Mouse (Mus musculus) intestine, embryonic 15.5 days (tissue): ENCODE results near the gene Gm21083. TPM values are rescaled to one million over a fixed set of nuclear protein-coding genes. Genes with fewer than 3 reads are reported as not detected.
"Not testable (repeated sequence)": the region's sequence is repeated elsewhere in the genome, so short reads cannot be mapped to it uniquely, and the experiment has no call there.

Experiments
- ATAC-seq: fragments of 200-750 bp; cut with Nextera tagmentation; 2 replicates; pipeline ENCODE4 v1.8.0; 2017; ENCODE audit warnings: moderate TSS enrichment, moderate library complexity
- H3K27ac ChIP-seq: fragments of 300-500 bp; sonication (generic); 2 replicates; pipeline ENCODE4 v1.5.1; 2015; ENCODE audit warnings: mild to moderate bottlenecking, inconsistent platforms
- H3K27me3 ChIP-seq: fragments of 300-500 bp; sonication (generic); replicated peaks from 2 replicates; pipeline ENCODE4 v1.6.1; 2015; ENCODE audit warnings: inconsistent platforms
- H3K36me3 ChIP-seq: fragments of 300-500 bp; sonication (generic); 2 replicates; pipeline ENCODE4 v1.6.1; 2015; ENCODE audit warnings: inconsistent platforms
- H3K4me1 ChIP-seq: fragments of 300-500 bp; sonication (generic); replicated peaks from 2 replicates; pipeline ENCODE4 v1.6.1; 2015; ENCODE audit warnings: inconsistent platforms
- H3K4me2 ChIP-seq: fragments of 300-500 bp; sonication (generic); replicated peaks from 2 replicates; pipeline ENCODE4 v1.6.1; 2015; ENCODE audit warnings: mild to moderate bottlenecking, inconsistent platforms
- H3K4me3 ChIP-seq: fragments of 300-500 bp; sonication (generic); replicated peaks from 2 replicates; pipeline ENCODE4 v1.5.1; 2015; ENCODE audit warnings: inconsistent platforms
- H3K9ac ChIP-seq: fragments of 300-500 bp; sonication (generic); 2 replicates; pipeline ENCODE4 v1.6.1; 2015; ENCODE audit warnings: inconsistent platforms
- H3K9me3 ChIP-seq: fragments of 300-500 bp; sonication (generic); 2 replicates; pipeline ENCODE4 v1.6.1; 2016; ENCODE audit warnings: inconsistent platforms
- WGBS: fragments of 180-500 bp; shearing (Covaris S2); methylation state at CpG from one replicate; pipeline ENCODE4 v1.1.7; 2015; 5-methylcytosine and 5-hydroxymethylcytosine counted together
- polyA plus RNA-seq: library from polyadenylated mRNA; unstranded; fragments of >200 nt; fragmentation: Nextera tagmentation; extraction: Ambion mirVana; gene quantifications from 2 replicates; pipeline ENCODE4 v1.2.1, GENCODE M21; 2015

Gm21083 gene
- polyA plus RNA-seq, 1 experiment from 2014 or later: 0.23 TPM

- H3K27me3 ChIP-seq, H3K4me3 ChIP-seq, H3K27ac ChIP-seq, ATAC-seq, H3K4me2 ChIP-seq, H3K9me3 ChIP-seq, H3K36me3 ChIP-seq, H3K4me1 ChIP-seq, H3K9ac ChIP-seq: not testable (repeated sequence)
- WGBS: 44% methylated on average over 4 of the region's 4 CpGs
Measured at GRCm38 (mm10) chr5:15600342-15600741, 23.2 kb downstream of the Gm21083 start.

GRCm38 (mm10) chr5:15601481-15601880 lies 24.3 kb downstream of the Gm21083 start:
- whole genome bisulfite sequencing: 58% methylated on average over 5 of the region's 5 CpGs
- H3K4me2 ChIP-seq: not testable (repeated sequence)
- ATAC-seq: 0 out of 2 replicates have a peak, but pooled peaks have one; percentile 43

GRCm38 (mm10) chr5:15601960-15602359 lies 24.8 kb downstream of the Gm21083 start:
- H3K9ac ChIP-seq, H3K27me3 ChIP-seq, H3K4me3 ChIP-seq, H3K36me3 ChIP-seq, H3K27ac ChIP-seq, H3K9me3 ChIP-seq, H3K4me2 ChIP-seq, H3K4me1 ChIP-seq: not testable (repeated sequence)
- 74% methylated on average over 3 of the region's 3 CpGs for WGBS
- peak; percentile 47; the same call in 1 of the 2 replicates for ATAC-seq

More at GRCm38 (mm10) chr5:15601481-15601880, 24.3 kb downstream of the Gm21083 start:
- not testable (repeated sequence) for H3K4me1 ChIP-seq, H3K36me3 ChIP-seq, H3K9ac ChIP-seq, H3K27ac ChIP-seq, H3K4me3 ChIP-seq, H3K27me3 ChIP-seq, H3K9me3 ChIP-seq

GRCm38 (mm10) chr5:15602424-15602947 lies 25.4 kb downstream of the Gm21083 start:
- not testable (repeated sequence) for ATAC-seq, H3K27ac ChIP-seq, H3K9ac ChIP-seq, H3K4me3 ChIP-seq, H3K27me3 ChIP-seq, H3K36me3 ChIP-seq, H3K9me3 ChIP-seq, H3K4me2 ChIP-seq, H3K4me1 ChIP-seq
- 61% methylated on average over 3 of the region's 3 CpGs for WGBS

- not testable (repeated sequence) for H3K9me3 ChIP-seq, H3K9ac ChIP-seq, ATAC-seq, H3K27ac ChIP-seq, H3K27me3 ChIP-seq, H3K36me3 ChIP-seq, H3K4me3 ChIP-seq, H3K4me2 ChIP-seq, H3K4me1 ChIP-seq
- WGBS: 64% methylated on average over 2 of the region's 2 CpGs
Measured at GRCm38 (mm10) chr5:15603008-15603407, 25.9 kb downstream of the Gm21083 start.

GRCm38 (mm10) chr5:15603585-15603984 lies 26.5 kb downstream of the Gm21083 start:
- WGBS: 76% methylated on average over 8 of the region's 8 CpGs
- not testable (repeated sequence) for H3K9me3 ChIP-seq, H3K4me3 ChIP-seq, H3K27ac ChIP-seq, ATAC-seq, H3K36me3 ChIP-seq, H3K4me1 ChIP-seq, H3K27me3 ChIP-seq, H3K9ac ChIP-seq, H3K4me2 ChIP-seq

GRCm38 (mm10) chr5:15606677-15607076 lies 29.5 kb downstream of the Gm21083 start:
- not testable (repeated sequence) for H3K4me1 ChIP-seq, H3K9ac ChIP-seq, H3K27ac ChIP-seq, H3K9me3 ChIP-seq, H3K27me3 ChIP-seq, H3K4me2 ChIP-seq, H3K4me3 ChIP-seq, H3K36me3 ChIP-seq
- WGBS: 62% methylated on average over 6 of the region's 6 CpGs
- ATAC-seq: peak; percentile 39; the same call in 1 of the 2 replicates

- H3K36me3 ChIP-seq, ATAC-seq, H3K27ac ChIP-seq, H3K27me3 ChIP-seq, H3K4me2 ChIP-seq, H3K4me3 ChIP-seq, H3K4me1 ChIP-seq, H3K9me3 ChIP-seq, H3K9ac ChIP-seq: not testable (repeated sequence)
- 6% methylated on average over 1 of the region's 1 CpGs for WGBS
Measured at GRCm38 (mm10) chr5:15610695-15611094, 33.6 kb downstream of the Gm21083 start.

GRCm38 (mm10) chr5:15616195-15616594 lies 39.1 kb downstream of the Gm21083 start:
- H3K9me3 ChIP-seq, H3K27me3 ChIP-seq, H3K4me2 ChIP-seq, H3K4me1 ChIP-seq, H3K36me3 ChIP-seq, H3K4me3 ChIP-seq, ATAC-seq, H3K27ac ChIP-seq, H3K9ac ChIP-seq: not testable (repeated sequence)
- WGBS: 78% methylated on average over 3 of the region's 3 CpGs

GRCm38 (mm10) chr5:15618764-15619163 lies 41.6 kb downstream of the Gm21083 start, which contains the start of gene Speer4d:
Gene Speer4d (plus strand): TSS chr5:15619064.
- not testable (repeated sequence) for H3K9me3 ChIP-seq, H3K9ac ChIP-seq, ATAC-seq, H3K4me2 ChIP-seq, H3K36me3 ChIP-seq, H3K27me3 ChIP-seq, H3K27ac ChIP-seq, H3K4me3 ChIP-seq, H3K4me1 ChIP-seq
- WGBS: 71% methylated on average over 1 of the region's 1 CpGs

GRCm38 (mm10) chr5:15628136-15628535 lies 51.0 kb downstream of the Gm21083 start:
- H3K9me3 ChIP-seq, H3K27me3 ChIP-seq, ATAC-seq, H3K4me2 ChIP-seq, H3K9ac ChIP-seq, H3K27ac ChIP-seq, H3K36me3 ChIP-seq, H3K4me1 ChIP-seq, H3K4me3 ChIP-seq: not testable (repeated sequence)
- 33% methylated on average over 1 of the region's 1 CpGs for WGBS

- not testable (repeated sequence) for H3K4me3 ChIP-seq, H3K9ac ChIP-seq, H3K4me2 ChIP-seq, H3K4me1 ChIP-seq, H3K27ac ChIP-seq, H3K36me3 ChIP-seq, ATAC-seq, H3K9me3 ChIP-seq, H3K27me3 ChIP-seq
- WGBS: 29% methylated on average over 5 of the region's 5 CpGs
Measured at GRCm38 (mm10) chr5:15630068-15630467, 52.9 kb downstream of the Gm21083 start.
